Mouse (Mus musculus) erythroblast, adult 5-6 weeks (primary cell): ENCODE measurements around the gene Rnpep. TPM values are rescaled to one million over a fixed set of nuclear protein-coding genes. Genes with fewer than 3 reads are reported as not detected.
A peak's percentile ranks its signal among the peaks of the same experiment; 100 is the strongest.

ENCODE experiments used
- ATAC-seq: replicated peaks from 2 replicates; pipeline ENCODE4 v1.8.0; 2016; ENCODE audit warnings: moderate number of reproducible peaks, mild to moderate bottlenecking, moderate TSS enrichment, inconsistent platforms; ENCODE audit not compliant: poor library complexity, low FRiP score, severe bottlenecking
- total RNA-seq, 2 experiments: library from RNA; stranded (forward) in 1 of 2; stranded (reverse) in 1 of 2; fragments of 150-400 nt in 1 of 2; fragments of 200-764, 138-1000 nt in 1 of 2; gene quantifications; 2 replicates each; pipeline versions ENCODE4 v1.2.3 to v1.2.4; 2015 to 2017; ENCODE audit warnings: low replicate concordance in 2 of 2

Rnpep gene
- total RNA-seq (2015; ENCODE audit: low replicate concordance) = 19.4 and 26.9 TPM in 2 replicates
- 15.3 and 18.6 TPM in 2 replicates for total RNA-seq (2017; ENCODE audit: low replicate concordance)

- ATAC-seq = no peak; the same call in 1 of the 2 replicates
Measured at GRCm38 (mm10) chr1:135283826-135284291, at the start of gene Rnpep. Rnpep (minus strand) TSS chr1:135284084.

- ATAC-seq = no peak
Measured at GRCm38 (mm10) chr1:135330578-135330977, 46.7 kb upstream of the Rnpep start.

- no peak for ATAC-seq
Measured at GRCm38 (mm10) chr1:135328368-135328767, 44.5 kb upstream of the Rnpep start.

GRCm38 (mm10) chr1:135325934-135326333 is 42.0 kb upstream of the Rnpep start:
- no peak for ATAC-seq

- ATAC-seq = no peak
Measured at GRCm38 (mm10) chr1:135324571-135324970, 40.7 kb upstream of the Rnpep start, which contains the start of gene Lmod1. Lmod1 (plus strand) TSS chr1:135324807.

GRCm38 (mm10) chr1:135323367-135323901 is 39.5 kb upstream of the Rnpep start:
- ATAC-seq = no peak

- ATAC-seq = peak; percentile 99
Measured at GRCm38 (mm10) chr1:135313284-135314031, 29.6 kb upstream of the Rnpep start, which contains the start of gene Timm17a. Timm17a (minus strand) TSS chr1:135313778.

GRCm38 (mm10) chr1:135312201-135312600 is 28.3 kb upstream of the Rnpep start:
- no peak for ATAC-seq

GRCm38 (mm10) chr1:135311356-135311755 is 27.5 kb upstream of the Rnpep start:
- ATAC-seq = no peak

- no peak for ATAC-seq
Measured at GRCm38 (mm10) chr1:135290908-135291307, 7.0 kb upstream of the Rnpep start.

GRCm38 (mm10) chr1:135286311-135286710 is 2.4 kb upstream of the Rnpep start:
- no peak for ATAC-seq

GRCm38 (mm10) chr1:135283287-135283825 is 528 bp downstream of the Rnpep start:
- ATAC-seq = no peak

- 0 out of 2 replicates have a peak, but pooled peaks have one; percentile 53 for ATAC-seq
Measured at GRCm38 (mm10) chr1:135282536-135283286, 1.2 kb downstream of the Rnpep start.

GRCm38 (mm10) chr1:135281841-135282240 is 2.0 kb downstream of the Rnpep start:
- ATAC-seq = no peak

- no peak for ATAC-seq
Measured at GRCm38 (mm10) chr1:135280646-135281045, 3.2 kb downstream of the Rnpep start.

GRCm38 (mm10) chr1:135271371-135271770 is 12.5 kb downstream of the Rnpep start:
- no peak for ATAC-seq

- no peak for ATAC-seq
Measured at GRCm38 (mm10) chr1:135267663-135268446, 16.0 kb downstream of the Rnpep start.

- no peak for ATAC-seq
Measured at GRCm38 (mm10) chr1:135265834-135266233, 18.1 kb downstream of the Rnpep start.

- ATAC-seq = no peak
Measured at GRCm38 (mm10) chr1:135263316-135263715, 20.6 kb downstream of the Rnpep start.
